Mouse (Mus musculus) cortical plate, adult 2 months (tissue): ENCODE measurements around the gene Kiss1.

Source experiments
- CTCF ChIP-seq: fragments of 200-500 bp; IDR thresholded peaks from 2 replicates; pipeline ENCODE4 v1.5.1; 2011; ENCODE audit warnings: mild to moderate bottlenecking, control low read depth, low read length; ENCODE audit not compliant: insufficient read depth; ENCODE audit errors: extremely low read depth
- POLR2A ChIP-seq: fragments of 200-500 bp; IDR thresholded peaks from 2 replicates; pipeline ENCODE4 v1.6.1; 2011; ENCODE audit warnings: mild to moderate bottlenecking, low read length, control low read depth; ENCODE audit not compliant: insufficient read depth; ENCODE audit errors: extremely low read depth

GRCm38 (mm10) chr1:133347693-133348520 lies 26.2 kb downstream of the Kiss1 start:
- TF ChIP-seq CTCF: no peak
- no peak for TF ChIP-seq POLR2A
